Comparison of ENCODE assay signal across 17 mouse cellular contexts in the genomic region with DNA sequence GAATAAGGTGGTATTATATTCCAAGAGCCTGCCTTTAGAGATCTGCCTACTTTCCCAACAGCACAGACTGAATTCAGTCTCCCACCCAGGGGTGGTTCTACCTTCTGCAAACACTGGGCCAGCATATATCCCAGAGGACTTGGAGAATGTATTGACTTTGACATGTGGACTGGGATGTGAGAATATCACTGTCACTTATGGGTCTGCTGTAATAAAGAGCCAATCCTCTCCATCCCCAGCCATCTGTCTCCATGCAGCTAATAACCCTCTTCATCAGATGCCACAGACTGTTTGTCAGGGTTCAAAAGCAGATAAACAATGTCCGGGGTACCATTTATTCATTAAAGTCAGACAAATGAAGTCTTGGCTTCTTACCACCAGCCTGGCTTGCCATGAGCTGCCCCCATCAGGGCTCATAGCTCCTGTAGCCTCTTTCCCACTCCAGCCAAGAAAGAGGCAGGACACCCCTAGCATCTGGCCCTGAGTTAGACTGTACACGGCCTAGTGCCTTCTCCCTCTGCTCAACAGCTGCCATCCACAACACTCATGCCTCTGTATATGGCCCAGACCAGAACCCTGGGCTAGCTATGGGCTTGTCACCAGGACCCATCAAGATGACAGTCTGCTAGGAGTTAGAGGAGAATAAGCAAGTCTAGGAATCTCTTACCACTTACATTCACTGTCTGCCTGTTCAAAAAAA.
DNase-seq lines count a peak whose midpoint lies in the region; ATAC-seq and TF ChIP-seq lines count a peak whose summit lies in the region.
"Had no signal": no experiment of that assay in that cellular context is flagged by ENCODE, and none has a peak within 500 bp of the region (broad histone marks: within the 10 kb centered on the region; RNA-seq: fewer than 3 reads in every experiment).

No protein-coding gene starts in this region.

- peak; percentile 29 for DNase-seq in forebrain, embryonic 14.5 days (ENCODE audit: low spot score)
- no peak for DNase-seq in forebrain, embryonic 11.5 days (ENCODE audit: low spot score)
- DNase-seq in left cerebral cortex, postnatal 4 days = peak; percentile 47
- DNase-seq in left cerebral cortex, adult 9 months (ENCODE audit: low spot score in 2 of 2) = no peak
- DNase-seq in brain, embryonic 14.5 days (ENCODE audit: low read depth) = peak; percentile 61
- no peak for DNase-seq in lung, postnatal 36 days
- no peak for DNase-seq in testis, postnatal 14 days (ENCODE audit: low spot score)
- DNase-seq: B cell, adult 2 months; cerebellum, adult 11-12 months; cerebellum, postnatal 36 days; layer of hippocampus, postnatal 36 days had no signal

- TF ChIP-seq CTCF in brain, embryonic 14.5 days (IDR thresholded peaks at IDR 0.05; ENCODE audit: borderline replicate concordance, extremely low read depth, insufficient read depth, insufficient read length) = no peak

- H3K4me2 ChIP-seq in forebrain, embryonic 14.5 days (ENCODE audit: low read length) = no peak overlapping the region
- H3K4me2 ChIP-seq in forebrain, embryonic 11.5 days (ENCODE audit: low read depth, low read length, severe bottlenecking) = no peak overlapping the region
- H3K4me2 ChIP-seq in hindbrain, embryonic 16.5 days (ENCODE audit: low read length) = no peak overlapping the region
- H3K4me2 ChIP-seq: kidney, embryonic 15.5 days; stomach, embryonic 15.5 days had no signal

- H3K9me3 ChIP-seq in forebrain, embryonic 14.5 days (replicated peaks; ENCODE audit: control insufficient read depth, low read length) = no peaks in the 10 kb centered on the region
- H3K9me3 ChIP-seq in forebrain, embryonic 11.5 days (ENCODE audit: control insufficient read depth, low read length) = no peaks in the 10 kb centered on the region
- H3K9me3 ChIP-seq in hindbrain, embryonic 16.5 days (ENCODE audit: control insufficient read depth, low read length) = no peaks in the 10 kb centered on the region
- H3K9me3 ChIP-seq: kidney, embryonic 15.5 days; limb, embryonic 10.5 days; stomach, embryonic 15.5 days had no signal

- 65% methylated on average over 2 of the region's 2 CpGs for WGBS in forebrain, embryonic 14.5 days
- WGBS in forebrain, embryonic 11.5 days = 86% methylated on average over 2 of the region's 2 CpGs
- WGBS in hindbrain, embryonic 16.5 days = 62% methylated on average over 2 of the region's 2 CpGs

- H3K9ac ChIP-seq in forebrain, embryonic 14.5 days (ENCODE audit: low read length) = no peak overlapping the region
- H3K9ac ChIP-seq in forebrain, embryonic 11.5 days (ENCODE audit: low read length) = no peak overlapping the region
- no peak overlapping the region for H3K9ac ChIP-seq in hindbrain, embryonic 16.5 days (ENCODE audit: low read depth, low read length)
- H3K9ac ChIP-seq: kidney, embryonic 15.5 days; liver, postnatal 0 days; stomach, embryonic 15.5 days had no signal

- ATAC-seq in forebrain, embryonic 14.5 days = peak; percentile 70; the same call in 1 of the 2 replicates
- ATAC-seq in forebrain, embryonic 11.5 days (replicated peaks; ENCODE audit: low FRiP score) = no peak
- peak; percentile 63 for ATAC-seq in hindbrain, embryonic 16.5 days
- ATAC-seq: intestine, postnatal 0 days; liver, postnatal 0 days had no signal

- H3K27me3 ChIP-seq in forebrain, embryonic 14.5 days (replicated peaks; ENCODE audit: control insufficient read depth, insufficient read depth, low read length) = no peaks in the 10 kb centered on the region
- H3K27me3 ChIP-seq in forebrain, embryonic 11.5 days (ENCODE audit: control insufficient read depth, insufficient read depth, low read length) = no peaks in the 10 kb centered on the region
- no peaks in the 10 kb centered on the region for H3K27me3 ChIP-seq in hindbrain, embryonic 16.5 days (replicated peaks; ENCODE audit: control insufficient read depth, insufficient read depth, low read length)
- H3K27me3 ChIP-seq: kidney, embryonic 15.5 days; stomach, embryonic 15.5 days had no signal

- no peaks in the 10 kb centered on the region for H3K36me3 ChIP-seq in forebrain, embryonic 14.5 days (ENCODE audit: control insufficient read depth, insufficient read depth, low read length)
- no peaks in the 10 kb centered on the region for H3K36me3 ChIP-seq in forebrain, embryonic 11.5 days (ENCODE audit: control insufficient read depth, insufficient read depth, low read length)
- no peaks in the 10 kb centered on the region for H3K36me3 ChIP-seq in hindbrain, embryonic 16.5 days (ENCODE audit: control insufficient read depth, insufficient read depth, low read length)
- H3K36me3 ChIP-seq: kidney, embryonic 15.5 days; limb, embryonic 10.5 days; stomach, embryonic 15.5 days had no signal

- H3K4me3 ChIP-seq in forebrain, embryonic 14.5 days (ENCODE audit: low read depth, low read length) = no peak overlapping the region
- H3K4me3 ChIP-seq in forebrain, embryonic 11.5 days (ENCODE audit: low read depth, low read length) = no peak overlapping the region
- H3K4me3 ChIP-seq in hindbrain, embryonic 16.5 days (ENCODE audit: low read length) = no peak overlapping the region
- H3K4me3 ChIP-seq: kidney, embryonic 15.5 days; limb, embryonic 10.5 days; stomach, embryonic 15.5 days had no signal

- no peaks in the 10 kb centered on the region for H3K4me1 ChIP-seq in forebrain, embryonic 14.5 days (ENCODE audit: control insufficient read depth, insufficient read depth, low read length)
- H3K4me1 ChIP-seq in forebrain, embryonic 11.5 days (replicated peaks; ENCODE audit: control insufficient read depth, insufficient read depth, low read length) = no peaks in the 10 kb centered on the region
- no peaks in the 10 kb centered on the region; the same call in 1 of the 2 replicates for H3K4me1 ChIP-seq in hindbrain, embryonic 16.5 days (ENCODE audit: control insufficient read depth, insufficient read depth, low read depth, low read length)
- H3K4me1 ChIP-seq: kidney, embryonic 15.5 days; limb, embryonic 10.5 days; stomach, embryonic 15.5 days had no signal

- intact Hi-C loops in left cerebral cortex, postnatal 4 days (cut with DNase I) = no loop called here

- no peak for TF ChIP-seq POLR2A in brain, embryonic 14.5 days (IDR thresholded peaks at IDR 0.05; ENCODE audit: borderline replicate concordance, extremely low read depth, insufficient read depth, insufficient read length, poor library complexity, severe bottlenecking)

- H3K27ac ChIP-seq in forebrain, embryonic 14.5 days (ENCODE audit: low read depth, low read length) = no peak overlapping the region
- H3K27ac ChIP-seq in forebrain, embryonic 11.5 days (ENCODE audit: low read depth, low read length) = no peak overlapping the region
- no peak overlapping the region for H3K27ac ChIP-seq in hindbrain, embryonic 16.5 days (ENCODE audit: low read depth, low read length)
- H3K27ac ChIP-seq: kidney, embryonic 15.5 days; limb, embryonic 10.5 days; stomach, embryonic 15.5 days had no signal

Comparison
In these comparisons a context has a peak if more than half of its experiments do, and no peak if none do; other contexts are left out.
1. DNase-seq: peak in forebrain, embryonic 14.5 days (single experiment), left cerebral cortex, postnatal 4 days (single experiment) and brain, embryonic 14.5 days (single experiment); none in forebrain, embryonic 11.5 days (single experiment), left cerebral cortex, adult 9 months (0 of 2), lung, postnatal 36 days (single experiment) and testis, postnatal 14 days (single experiment).